ENCODE assay signal across 8 mouse cellular contexts in genomic region chr2:26639083-26639482, GRCm38 (mm10). TPM values are rescaled to one million over a fixed set of nuclear protein-coding genes. Genes with fewer than 3 reads are reported as not detected.
DNase-seq lines count a peak whose midpoint lies in the region; ATAC-seq and TF ChIP-seq lines count a peak whose summit lies in the region.

No protein-coding gene starts in this region.

- TF ChIP-seq POLR2A in cerebellum, adult 2 months (IDR thresholded peaks at IDR 0.05; ENCODE audit: borderline replicate concordance, insufficient read depth, low read length), result no peak

- peaks cover 31% of the 10 kb centered on the region for H3K4me1 ChIP-seq in cerebellum, adult 2 months (ENCODE audit: control insufficient read depth, insufficient read depth, low read length)
- H3K4me1 ChIP-seq in forebrain, postnatal 0 days (ENCODE audit: insufficient read depth), result peaks cover 6% of the 10 kb centered on the region

- H3K27me3 ChIP-seq in cerebellum, adult 2 months (ENCODE audit: control insufficient read depth, insufficient read depth, low read length), result no peaks in the 10 kb centered on the region
- H3K27me3 ChIP-seq in forebrain, postnatal 0 days (ENCODE audit: insufficient read depth, low read length), result no peaks in the 10 kb centered on the region

- peak overlapping the region; percentile 44 for H3K4me3 ChIP-seq in cerebellum, adult 2 months (replicated peaks; ENCODE audit: insufficient read depth, low read depth, low read length)
- peak overlapping the region; percentile 68 for H3K4me3 ChIP-seq in forebrain, postnatal 0 days (ENCODE audit: low read depth, low read length)

- peak; percentile 36 for TF ChIP-seq CTCF in cerebellum, adult 2 months (IDR thresholded peaks at IDR 0.05; ENCODE audit: borderline replicate concordance, insufficient read depth, low read depth, low read length)
- peak; percentile 70 for TF ChIP-seq CTCF in forebrain, postnatal 0 days (IDR thresholded peaks at IDR 0.05; ENCODE audit: low read depth)

- H3K9ac ChIP-seq in forebrain, postnatal 0 days, result peak overlapping the region; percentile 91

- ATAC-seq in activated CD4-positive, CD25-positive, alpha-beta regulatory T cell, adult 4 months, result peak; percentile 33
- peak; percentile 61; the same call in 1 of the 2 replicates for ATAC-seq in forebrain, postnatal 0 days

- H3K9me3 ChIP-seq in forebrain, postnatal 0 days (ENCODE audit: low read length), result no peaks in the 10 kb centered on the region

- DNase-seq in cerebellum, adult 2 months, result no peak
- no peak for DNase-seq in cerebellum, adult 11-12 months
- peak; percentile 72 for DNase-seq in forebrain, postnatal 0 days
- peak; percentile 54 for DNase-seq in kidney, adult 8-10 months
- DNase-seq in lung, postnatal 10 days, result peak; percentile 67
- DNase-seq in spleen, adult 18-20 months, result peak; percentile 41 to 44
- no peak for DNase-seq in urinary bladder, postnatal 10 days (ENCODE audit: low spot score)

- no peak overlapping the region for H3K27ac ChIP-seq in cerebellum, adult 2 months (ENCODE audit: insufficient read depth, low read length)
- peak overlapping the region; percentile 67 for H3K27ac ChIP-seq in forebrain, postnatal 0 days (ENCODE audit: low read depth, low read length)

- peak overlapping the region; percentile 61 for H3K4me2 ChIP-seq in forebrain, postnatal 0 days (ENCODE audit: low read depth)

- WGBS in cerebellum, adult 2 months, result 3% methylated on average over 8 of the region's 8 CpGs
- 6% methylated on average over 8 of the region's 8 CpGs for WGBS in forebrain, postnatal 0 days

- H3K36me3 ChIP-seq in forebrain, postnatal 0 days (ENCODE audit: insufficient read depth), result peaks cover 41% of the 10 kb centered on the region

RNA-seq across cellular contexts. Expression of gene Fam69b, which starts 10.8 kb away (rescaled TPM):
- 147 and 155 TPM in 2 replicates for polyA plus RNA-seq in cerebellum, adult 2 months (2012; rRNA removed)
- polyA plus RNA-seq in activated CD4-positive, CD25-positive, alpha-beta regulatory T cell, adult 4 months (2017; shearing (Covaris generic)), result 1 to 10 TPM in 1 of 2 experiments, under 1 TPM in 1; 0.90 to 2.1 TPM
- total RNA-seq in forebrain, postnatal 0 days (2014; rRNA removed), result 193 and 214 TPM in 2 replicates
- 143 TPM in 2 replicates for polyA plus RNA-seq in forebrain, postnatal 0 days (2015; fragmentation: Nextera tagmentation; extraction: Ambion mirVana)

RNA-seq across cellular contexts. Expression of gene Lcn4, which starts 32.0 kb away (rescaled TPM):
- polyA plus RNA-seq in cerebellum, adult 2 months (2012; rRNA removed), result not detected in 2 replicates
- under 1 TPM; 0.89 to 0.96 TPM for polyA plus RNA-seq in activated CD4-positive, CD25-positive, alpha-beta regulatory T cell, adult 4 months (2017; shearing (Covaris generic))
- not detected in 2 replicates for total RNA-seq in forebrain, postnatal 0 days (2014; rRNA removed)
- not detected in 2 replicates for polyA plus RNA-seq in forebrain, postnatal 0 days (2015; fragmentation: Nextera tagmentation; extraction: Ambion mirVana)

RNA-seq across cellular contexts. Expression of gene Agpat2, which starts 34.9 kb away (rescaled TPM):
- 2.1 and 2.6 TPM in 2 replicates for polyA plus RNA-seq in cerebellum, adult 2 months (2012; rRNA removed)
- polyA plus RNA-seq in activated CD4-positive, CD25-positive, alpha-beta regulatory T cell, adult 4 months (2017; shearing (Covaris generic)), result 10 to 100 TPM in 1 of 2 experiments, 1 to 10 TPM in 1; 8.2 to 11.0 TPM
- total RNA-seq in forebrain, postnatal 0 days (2014; rRNA removed), result 7.8 and 10.0 TPM in 2 replicates
- polyA plus RNA-seq in forebrain, postnatal 0 days (2015; fragmentation: Nextera tagmentation; extraction: Ambion mirVana), result 4.8 and 6.2 TPM in 2 replicates

RNA-seq across cellular contexts. Expression of gene Gm20532, which starts 52.6 kb away (rescaled TPM):
- polyA plus RNA-seq in cerebellum, adult 2 months (2012; rRNA removed), result not detected in 2 replicates
- polyA plus RNA-seq in activated CD4-positive, CD25-positive, alpha-beta regulatory T cell, adult 4 months (2017; shearing (Covaris generic)), result not detected
- total RNA-seq in forebrain, postnatal 0 days (2014; rRNA removed), result not detected in 2 replicates
- polyA plus RNA-seq in forebrain, postnatal 0 days (2015; fragmentation: Nextera tagmentation; extraction: Ambion mirVana), result not detected in 2 replicates

RNA-seq across cellular contexts. Expression of gene Egfl7, which starts 59.3 kb away (rescaled TPM):
- 87.1 and 93.0 TPM in 2 replicates for polyA plus RNA-seq in cerebellum, adult 2 months (2012; rRNA removed)
- 1 to 10 TPM in 1 of 2 experiments, under 1 TPM in 1; 0.95 to 1.3 TPM for polyA plus RNA-seq in activated CD4-positive, CD25-positive, alpha-beta regulatory T cell, adult 4 months (2017; shearing (Covaris generic))
- total RNA-seq in forebrain, postnatal 0 days (2014; rRNA removed), result 63.9 and 64.6 TPM in 2 replicates
- 52.8 and 67.3 TPM in 2 replicates for polyA plus RNA-seq in forebrain, postnatal 0 days (2015; fragmentation: Nextera tagmentation; extraction: Ambion mirVana)

Comparison
In these comparisons a context has a peak if more than half of its experiments do, and no peak if none do; other contexts are left out.
1. DNase-seq: peak in forebrain, postnatal 0 days (single experiment), kidney, adult 8-10 months (2 of 2), lung, postnatal 10 days (single experiment) and spleen, adult 18-20 months (2 of 2); none in cerebellum, adult 2 months (0 of 2), cerebellum, adult 11-12 months (single experiment) and urinary bladder, postnatal 10 days (single experiment).
2. RNA of gene Fam69b, which starts 10.8 kb away (polyA plus RNA-seq): 147 to 155 TPM in cerebellum, adult 2 months and 143 TPM in forebrain, postnatal 0 days; 0.90 to 2.1 TPM in activated CD4-positive, CD25-positive, alpha-beta regulatory T cell, adult 4 months; every median in the first group is over 10 times any median in the second.